Mouse (Mus musculus): ENCODE measurements around the gene Tle4. TPM values are rescaled to one million over a fixed set of nuclear protein-coding genes. Genes with fewer than 3 reads are reported as not detected.

The Tle4 gene
- polyA plus RNA-seq, 1 experiment from 2014 or later, result 15.5 TPM

- no peak for DNase-seq (ENCODE audit: low spot score)
- H3K4me3 ChIP-seq, result 0 out of 2 replicates have a peak overlapping the region, but pooled peaks have one; percentile 9
- 58% methylated on average over 6 of the region's 6 CpGs for WGBS
- H3K9me3 ChIP-seq (replicated peaks), result no peaks in the 10 kb centered on the region
- H3K27me3 ChIP-seq (ENCODE audit: low read depth, poor library complexity, severe bottlenecking), result no peaks in the 10 kb centered on the region
- H3K4me1 ChIP-seq, result peaks cover 37% of the 10 kb centered on the region
- H3K27ac ChIP-seq, result peak overlapping the region; percentile 4; the same call in 1 of the 2 replicates
- no peaks in the 10 kb centered on the region for H3K36me3 ChIP-seq
These were observed 170.9 kb downstream of the Tle4 start for GRCm38 (mm10) chr19:14426920-14427319.

DNA sequence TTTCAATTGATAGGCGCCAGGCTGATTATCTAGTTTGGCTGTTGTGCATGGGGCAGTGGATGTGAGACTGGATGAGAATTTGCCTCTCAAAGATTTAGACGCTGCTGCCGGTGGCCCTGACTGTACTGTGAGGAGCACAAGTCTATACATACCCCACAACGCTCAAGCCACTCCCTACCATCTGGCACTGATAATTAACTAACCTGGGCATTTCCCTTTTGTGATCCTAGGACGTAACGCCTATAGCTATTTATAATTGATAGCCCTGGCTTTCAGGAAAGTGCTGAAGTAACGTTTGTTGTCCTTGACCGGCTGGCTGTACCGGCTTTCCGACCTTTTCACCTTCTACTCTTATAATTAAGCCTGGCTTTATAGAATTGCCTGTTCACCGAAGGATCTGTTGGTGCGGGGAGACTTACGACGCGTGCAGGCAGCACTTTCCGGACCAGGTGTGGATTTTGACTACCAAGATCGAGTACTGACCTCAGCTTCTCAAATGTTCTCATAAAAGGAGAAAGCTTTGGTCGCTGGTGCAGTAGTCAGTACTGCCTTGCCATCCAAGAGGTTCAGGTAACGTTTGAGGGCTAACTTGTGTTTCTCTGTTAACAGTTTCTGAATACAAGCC is 171.5 kb downstream of the Tle4 start:
- DNase-seq (ENCODE audit: low spot score), result peak; percentile 59
- Histone ChIP-seq H3K4me3 (0 out of 2 replicates have a peak overlapping the region, but pooled peaks have one; percentile 9), H3K4me1 (peaks cover 37% of the 10 kb centered on the region), H3K27me3 (ENCODE audit: low read depth, poor library complexity, severe bottlenecking) (no peaks in the 10 kb centered on the region), H3K9me3 (replicated peaks) (no peaks in the 10 kb centered on the region), H3K27ac (peak overlapping the region; percentile 4; the same call in 1 of the 2 replicates), H3K36me3 (no peaks in the 10 kb centered on the region)
- WGBS, result 15% methylated on average over 19 of the region's 19 CpGs

DNA sequence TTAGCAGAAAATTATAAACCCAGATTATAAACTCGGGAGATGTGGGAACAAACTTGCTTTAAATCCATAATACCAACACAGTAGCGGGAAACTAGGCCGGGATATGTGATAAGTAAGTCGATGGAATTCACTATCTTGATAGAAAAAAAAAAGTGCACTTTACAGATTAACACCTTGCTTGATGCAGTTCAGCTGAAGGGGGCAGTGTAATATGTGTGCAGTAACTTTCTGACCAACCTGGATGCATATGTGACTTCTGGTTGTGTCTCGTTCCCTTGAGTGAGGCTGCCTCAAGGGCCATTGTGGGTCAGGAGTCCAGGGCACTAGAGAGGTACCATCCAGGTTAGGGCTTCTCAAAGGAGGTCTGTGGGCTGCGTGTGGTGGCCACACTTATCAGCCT is 172.7 kb downstream of the Tle4 start:
- no peak overlapping the region for H3K27ac ChIP-seq
- no peaks in the 10 kb centered on the region for H3K36me3 ChIP-seq
- H3K27me3 ChIP-seq (ENCODE audit: low read depth, poor library complexity, severe bottlenecking), result no peaks in the 10 kb centered on the region
- DNase-seq (ENCODE audit: low spot score), result peak; percentile 34
- WGBS, result 45% methylated on average over 6 of the region's 6 CpGs
- H3K4me3 ChIP-seq, result no peak overlapping the region
- no peaks in the 10 kb centered on the region for H3K9me3 ChIP-seq (replicated peaks)
- peaks cover 37% of the 10 kb centered on the region for H3K4me1 ChIP-seq

- H3K4me3 ChIP-seq, result no peak overlapping the region
- no peak for DNase-seq (ENCODE audit: low spot score)
- H3K4me1 ChIP-seq, result peaks cover 37% of the 10 kb centered on the region
- H3K27ac ChIP-seq, result no peak overlapping the region
- 19% methylated on average over 12 of the region's 12 CpGs for WGBS
- H3K27me3 ChIP-seq (ENCODE audit: low read depth, poor library complexity, severe bottlenecking), result no peaks in the 10 kb centered on the region
- no peaks in the 10 kb centered on the region for H3K36me3 ChIP-seq
- H3K9me3 ChIP-seq (replicated peaks), result no peaks in the 10 kb centered on the region
These were observed 173.6 kb downstream of the Tle4 start for GRCm38 (mm10) chr19:14424016-14424964.

DNA sequence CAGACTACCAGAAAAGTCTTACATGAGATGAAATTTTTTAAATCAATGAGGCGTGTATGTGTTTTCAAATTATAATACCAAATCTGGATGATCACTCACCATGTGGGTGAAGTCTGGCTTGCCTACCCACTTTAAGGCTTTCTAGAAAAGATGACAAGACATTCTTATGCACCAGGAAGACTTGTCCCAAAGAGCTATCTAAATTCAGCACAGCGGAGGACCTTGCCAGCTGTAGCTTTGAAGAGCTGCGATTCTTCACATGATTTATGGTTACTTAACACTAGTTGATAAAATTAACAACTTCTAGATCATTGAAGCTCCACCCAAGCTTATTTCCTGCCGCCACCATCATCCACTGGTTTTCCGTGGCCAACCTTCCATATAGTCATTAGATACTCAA is 176.2 kb downstream of the Tle4 start:
- Histone ChIP-seq H3K36me3 (no peaks in the 10 kb centered on the region), H3K4me1 (peaks cover 29% of the 10 kb centered on the region), H3K4me3 (no peak overlapping the region), H3K27ac (no peak overlapping the region), H3K9me3 (replicated peaks) (no peaks in the 10 kb centered on the region), H3K27me3 (ENCODE audit: low read depth, poor library complexity, severe bottlenecking) (no peaks in the 10 kb centered on the region)
- whole genome bisulfite sequencing, result 80% methylated on average over 5 of the region's 5 CpGs
- no peak for DNase-seq (ENCODE audit: low spot score)

- DNase-seq (ENCODE audit: low spot score), result no peak
- 91% methylated on average over 5 of the region's 5 CpGs for WGBS
- Histone ChIP-seq H3K27me3 (ENCODE audit: low read depth, poor library complexity, severe bottlenecking) (0 out of 2 replicates have a peak, but pooled peaks cover 5% of the 10 kb centered on the region), H3K4me3 (no peak overlapping the region), H3K36me3 (no peaks in the 10 kb centered on the region), H3K27ac (no peak overlapping the region), H3K4me1 (peaks cover 11% of the 10 kb centered on the region), H3K9me3 (replicated peaks) (no peaks in the 10 kb centered on the region)
These were observed 178.0 kb downstream of the Tle4 start for GRCm38 (mm10) chr19:14419886-14420285.

GRCm38 (mm10) chr19:14416845-14417244 is 181.0 kb downstream of the Tle4 start:
- H3K36me3 ChIP-seq, result no peaks in the 10 kb centered on the region
- H3K27ac ChIP-seq, result no peak overlapping the region
- 67% methylated on average over 5 of the region's 5 CpGs for WGBS
- H3K4me1 ChIP-seq, result no peaks in the 10 kb centered on the region
- DNase-seq (ENCODE audit: low spot score), result no peak
- H3K9me3 ChIP-seq (replicated peaks), result no peaks in the 10 kb centered on the region
- 0 out of 2 replicates have a peak, but pooled peaks cover 10% of the 10 kb centered on the region for H3K27me3 ChIP-seq (ENCODE audit: low read depth, poor library complexity, severe bottlenecking)
- no peak overlapping the region for H3K4me3 ChIP-seq

GRCm38 (mm10) chr19:14415996-14416395 is 181.9 kb downstream of the Tle4 start:
- Histone ChIP-seq H3K27ac (no peak overlapping the region), H3K36me3 (no peaks in the 10 kb centered on the region), H3K9me3 (replicated peaks) (no peaks in the 10 kb centered on the region), H3K27me3 (ENCODE audit: low read depth, poor library complexity, severe bottlenecking) (0 out of 2 replicates have a peak, but pooled peaks cover 10% of the 10 kb centered on the region), H3K4me1 (no peaks in the 10 kb centered on the region), H3K4me3 (no peak overlapping the region)
- DNase-seq (ENCODE audit: low spot score), result no peak
- 80% methylated on average over 6 of the region's 6 CpGs for WGBS

DNA sequence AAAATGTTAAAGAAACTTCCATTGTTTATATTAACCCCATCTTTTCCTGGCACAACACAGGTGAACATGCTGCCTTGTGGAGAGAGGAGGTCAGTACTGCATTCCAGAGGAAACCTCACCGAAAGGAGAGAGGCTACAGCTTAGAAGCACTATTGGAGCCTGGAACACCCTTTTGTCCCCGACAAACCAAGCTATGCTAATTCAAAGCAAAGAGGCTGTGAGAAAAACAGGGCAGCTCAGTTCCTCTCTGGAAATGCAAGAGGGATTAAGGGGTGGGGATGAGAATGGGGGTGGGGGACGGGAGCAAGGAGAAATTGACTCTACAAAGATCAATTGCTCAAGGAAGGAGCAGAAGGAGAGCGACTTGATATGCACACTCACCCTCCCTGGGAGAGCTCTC is 182.9 kb downstream of the Tle4 start:
- H3K4me1 ChIP-seq, result no peaks in the 10 kb centered on the region
- DNase-seq (ENCODE audit: low spot score), result no peak
- H3K9me3 ChIP-seq (replicated peaks), result no peaks in the 10 kb centered on the region
- 22% methylated on average over 4 of the region's 4 CpGs for WGBS
- no peak overlapping the region for H3K4me3 ChIP-seq
- H3K27ac ChIP-seq, result no peak overlapping the region
- H3K36me3 ChIP-seq, result no peaks in the 10 kb centered on the region
- 0 out of 2 replicates have a peak, but pooled peaks cover 10% of the 10 kb centered on the region for H3K27me3 ChIP-seq (ENCODE audit: low read depth, poor library complexity, severe bottlenecking)

DNA sequence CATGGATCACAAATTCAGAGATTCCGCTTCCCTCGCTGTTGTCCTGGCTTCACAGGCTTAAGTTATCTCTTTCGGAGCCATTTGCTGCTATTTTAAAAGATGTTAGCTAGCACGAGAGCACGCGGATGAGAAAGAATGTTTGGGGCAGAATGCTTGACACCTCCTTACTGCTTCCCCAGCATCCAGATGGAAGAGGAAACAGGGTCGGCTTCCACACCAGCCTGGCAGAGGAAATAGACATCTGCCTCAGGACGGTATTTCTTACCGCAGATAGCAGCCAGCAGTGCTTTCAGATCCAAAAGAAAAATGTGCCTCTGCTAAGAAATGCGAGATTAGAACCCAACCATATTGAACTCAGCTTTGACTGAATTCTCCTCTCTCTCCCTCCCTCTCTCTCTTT is 191.2 kb downstream of the Tle4 start:
- WGBS, result 71% methylated on average over 10 of the region's 10 CpGs
- Histone ChIP-seq H3K27me3 (ENCODE audit: low read depth, poor library complexity, severe bottlenecking) (no peaks in the 10 kb centered on the region; the same call in 1 of the 2 replicates), H3K9me3 (replicated peaks) (no peaks in the 10 kb centered on the region), H3K4me1 (no peaks in the 10 kb centered on the region), H3K36me3 (no peaks in the 10 kb centered on the region), H3K27ac (no peak overlapping the region), H3K4me3 (no peak overlapping the region)
- DNase-seq (ENCODE audit: low spot score), result no peak
